Mouse (Mus musculus) liver, adult 2 months (tissue): ENCODE measurements at regions not wholly inside any gene's neighbourhood (a gene's known extent, or its start where the extent isn't known, plus 50 kb on each side); places are given as distances from the start of the nearest gene placed in this dataset.

Experiments
- DNase-seq: peaks from one replicate; pipeline ENCODE4 v3.0.0-alpha.2; 2011; ENCODE audit warnings: low read depth, low spot score; ENCODE audit errors: extremely low read depth
- H3K27ac ChIP-seq: fragments of 200-500 bp; replicated peaks from 2 replicates; pipeline ENCODE4 v1.5.1; 2012; ENCODE audit warnings: low read depth, mild to moderate bottlenecking, control low read depth, inconsistent platforms, low read length; ENCODE audit not compliant: insufficient read depth
- H3K27me3 ChIP-seq: fragments of 200-500 bp; 2 replicates; pipeline ENCODE4 v1.6.1; 2012; ENCODE audit warnings: mild to moderate bottlenecking, moderate library complexity, low read length, inconsistent platforms; ENCODE audit not compliant: control insufficient read depth, insufficient read depth
- H3K36me3 ChIP-seq: fragments of 200-500 bp; 2 replicates; pipeline ENCODE4 v1.6.1; 2012; ENCODE audit warnings: low read length, inconsistent platforms; ENCODE audit not compliant: control insufficient read depth, insufficient read depth
- H3K4me1 ChIP-seq: fragments of 200-500 bp; 2 replicates; pipeline ENCODE4 v1.6.1; 2011; ENCODE audit warnings: low read length; ENCODE audit not compliant: control insufficient read depth, insufficient read depth
- H3K4me3 ChIP-seq: fragments of 200-500 bp; 2 replicates; pipeline ENCODE4 v1.5.1; 2011; ENCODE audit warnings: low read depth, mild to moderate bottlenecking, control low read depth, low read length, moderate library complexity; ENCODE audit not compliant: insufficient read depth
- H3K79me2 ChIP-seq: fragments of 200-500 bp; 2 replicates; pipeline ENCODE4 v1.6.1; 2012; ENCODE audit warnings: inconsistent platforms, mild to moderate bottlenecking, low read length, moderate library complexity; ENCODE audit not compliant: control insufficient read depth, insufficient read depth
- H3K9ac ChIP-seq: fragments of 200-500 bp; 2 replicates; pipeline ENCODE4 v1.6.1; 2012; ENCODE audit warnings: low read depth, mild to moderate bottlenecking, control low read depth, inconsistent platforms, low read length
- CTCF ChIP-seq: fragments of 200-500 bp; IDR thresholded peaks from 2 replicates; pipeline ENCODE4 v1.5.1; 2011; ENCODE audit warnings: low read depth, low read length, control low read depth
- POLR2A ChIP-seq: fragments of 200-500 bp; IDR thresholded peaks from 2 replicates; pipeline ENCODE4 v1.6.1; 2011; ENCODE audit warnings: low read length, control low read depth; ENCODE audit not compliant: insufficient read depth; ENCODE audit errors: extremely low read depth
- WGBS: fragments of 180-500 bp; shearing (Covaris S2); methylation state at CpG from one replicate; pipeline ENCODE4 v1.1.7; 2018; 5-methylcytosine and 5-hydroxymethylcytosine counted together

GRCm38 (mm10) chr6:12215178-12215553 is 307.6 kb downstream of the Phf14 start:
- H3K9ac ChIP-seq: no peak overlapping the region
- H3K27ac ChIP-seq: no peak overlapping the region
- DNase-seq: no peak
- WGBS: 39% methylated on average over 1 of the region's 1 CpGs
- H3K79me2 ChIP-seq: no peaks in the 10 kb centered on the region
- no peaks in the 10 kb centered on the region for H3K4me1 ChIP-seq
- no peak overlapping the region for H3K4me3 ChIP-seq
- no peaks in the 10 kb centered on the region for H3K36me3 ChIP-seq
- TF ChIP-seq CTCF (no peak), POLR2A (no peak)
- H3K27me3 ChIP-seq: no peaks in the 10 kb centered on the region

DNA sequence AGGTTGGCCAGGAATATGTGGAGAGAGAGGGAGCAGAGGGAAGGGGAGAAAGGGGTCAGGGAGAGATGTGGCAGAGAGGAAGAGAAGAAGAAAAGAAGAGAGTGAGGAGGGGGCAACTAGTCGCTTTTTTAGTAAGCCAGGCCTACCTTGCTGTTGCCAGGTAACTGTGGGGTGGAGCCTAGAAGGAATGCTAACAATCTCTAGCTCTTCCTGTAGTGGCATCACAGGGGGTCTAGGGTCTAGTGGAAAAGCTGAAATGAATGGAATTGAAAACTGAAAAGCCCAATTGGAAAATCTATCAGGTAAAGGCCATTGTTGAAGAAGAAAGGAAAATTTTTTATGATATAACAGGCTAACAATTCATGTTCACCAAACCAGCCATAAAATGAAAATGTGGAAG is 336.5 kb downstream of the Phf14 start:
- Histone ChIP-seq H3K4me1 (no peaks in the 10 kb centered on the region), H3K27ac (no peak overlapping the region), H3K79me2 (no peaks in the 10 kb centered on the region), H3K27me3 (no peaks in the 10 kb centered on the region), H3K9ac (no peak overlapping the region), H3K4me3 (no peak overlapping the region), H3K36me3 (no peaks in the 10 kb centered on the region)
- TF ChIP-seq CTCF: no peak
- TF ChIP-seq POLR2A: no peak
- WGBS: 23% methylated on average over 1 of the region's 1 CpGs
- DNase-seq: no peak

- H3K27me3 ChIP-seq: no peaks in the 10 kb centered on the region
- no peak for TF ChIP-seq POLR2A
- TF ChIP-seq CTCF: no peak
- H3K4me3 ChIP-seq: no peak overlapping the region
- no peaks in the 10 kb centered on the region for H3K4me1 ChIP-seq
- H3K27ac ChIP-seq: no peak overlapping the region
- DNase-seq: no peak
- H3K79me2 ChIP-seq: no peaks in the 10 kb centered on the region
- H3K9ac ChIP-seq: no peak overlapping the region
- no peaks in the 10 kb centered on the region for H3K36me3 ChIP-seq
Measured at GRCm38 (mm10) chr6:12247975-12248374, 340.4 kb downstream of the Phf14 start.

DNA sequence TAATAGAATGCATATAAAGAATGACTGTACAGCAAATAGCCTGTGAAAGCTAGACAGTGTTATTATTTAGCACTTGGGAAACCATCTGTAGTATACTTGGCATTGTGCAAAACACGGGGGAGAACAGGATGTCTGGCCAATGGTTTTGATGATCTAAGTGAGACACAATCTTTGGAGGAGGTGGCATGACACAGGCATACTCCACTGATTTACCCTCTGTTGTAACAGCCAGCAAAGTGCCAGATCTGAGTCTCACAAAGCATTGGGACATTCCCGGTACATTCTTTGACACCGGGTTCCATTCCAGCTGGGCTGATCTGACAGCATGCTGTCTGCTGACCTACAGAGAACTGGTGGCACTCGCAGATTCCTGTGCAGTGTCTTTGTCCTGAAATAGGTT is 341.0 kb downstream of the Phf14 start:
- no peaks in the 10 kb centered on the region for H3K4me1 ChIP-seq
- H3K36me3 ChIP-seq: no peaks in the 10 kb centered on the region
- H3K27ac ChIP-seq: no peak overlapping the region
- H3K4me3 ChIP-seq: no peak overlapping the region
- no peaks in the 10 kb centered on the region for H3K79me2 ChIP-seq
- H3K27me3 ChIP-seq: no peaks in the 10 kb centered on the region
- no peak for DNase-seq
- 76% methylated on average over 4 of the region's 4 CpGs for WGBS
- no peak overlapping the region for H3K9ac ChIP-seq
- TF ChIP-seq POLR2A (no peak), CTCF (no peak)

GRCm38 (mm10) chr6:12254507-12254906 is 346.9 kb downstream of the Phf14 start:
- H3K27me3 ChIP-seq: no peaks in the 10 kb centered on the region; the same call in 1 of the 2 replicates
- DNase-seq: no peak
- WGBS: 100% methylated on average over 3 of the region's 3 CpGs
- H3K9ac ChIP-seq: no peak overlapping the region
- H3K4me1 ChIP-seq: no peaks in the 10 kb centered on the region
- TF ChIP-seq POLR2A: no peak
- H3K27ac ChIP-seq: no peak overlapping the region
- H3K36me3 ChIP-seq: no peaks in the 10 kb centered on the region
- no peaks in the 10 kb centered on the region for H3K79me2 ChIP-seq
- H3K4me3 ChIP-seq: no peak overlapping the region

- H3K4me1 ChIP-seq: no peaks in the 10 kb centered on the region
- TF ChIP-seq POLR2A: no peak
- no peak for TF ChIP-seq CTCF
- no peak overlapping the region for H3K27ac ChIP-seq
- H3K79me2 ChIP-seq: no peaks in the 10 kb centered on the region
- no peaks in the 10 kb centered on the region; the same call in 1 of the 2 replicates for H3K27me3 ChIP-seq
- H3K4me3 ChIP-seq: no peak overlapping the region
- no peaks in the 10 kb centered on the region for H3K36me3 ChIP-seq
- DNase-seq: no peak
- no peak overlapping the region for H3K9ac ChIP-seq
- 68% methylated on average over 1 of the region's 1 CpGs for WGBS
Measured at GRCm38 (mm10) chr6:12255434-12255833, 347.8 kb downstream of the Phf14 start.
